Comparison of ENCODE assay signal across 24 mouse cellular contexts in genomic region chr5:67943199-67943598, GRCm38 (mm10). TPM values are rescaled to one million over a fixed set of nuclear protein-coding genes. Genes with fewer than 3 reads are reported as not detected.
A peak's percentile ranks its signal among the peaks of the same experiment; 100 is the strongest.
DNase-seq lines count a peak whose midpoint lies in the region; ATAC-seq and TF ChIP-seq lines count a peak whose summit lies in the region.
"Had no signal": no experiment of that assay in that cellular context is flagged by ENCODE, and none has a peak within 500 bp of the region (broad histone marks: within the 10 kb centered on the region; RNA-seq: fewer than 3 reads in every experiment).

No protein-coding gene starts in this region.

- no peak overlapping the region for H3K4me2 ChIP-seq in heart, postnatal 0 days (ENCODE audit: low read depth, low read length)
- no peak overlapping the region for H3K4me2 ChIP-seq in lung, embryonic 14.5 days
- H3K4me2 ChIP-seq in lung, embryonic 16.5 days (ENCODE audit: low read depth, low read length) = no peak overlapping the region
- H3K4me2 ChIP-seq: liver, embryonic 11.5 days had no signal

- no peak for TF ChIP-seq POLR2A in lung, adult 2 months (IDR thresholded peaks at IDR 0.05; ENCODE audit: borderline replicate concordance, extremely low read depth, low read depth, low read length)

- peak; percentile 17 for DNase-seq in heart, postnatal 0 days (ENCODE audit: low spot score)
- DNase-seq in heart, postnatal 25 days (ENCODE audit: low spot score) = no peak
- DNase-seq in lung, embryonic 14.5 days = peak; percentile 43
- DNase-seq in lung, adult 2 months = no peak
- no peak for DNase-seq in ovary, postnatal 14 days (ENCODE audit: low spot score)
- no peak for DNase-seq in layer of hippocampus, postnatal 10 days (ENCODE audit: low spot score in 2 of 2)
- DNase-seq: adrenal gland, postnatal 14 days; cerebellum, adult 9-11 months; forebrain, postnatal 0 days; gastrocnemius, postnatal 10 days; kidney, postnatal 25 days; right cerebral cortex, postnatal 14 days; thymus, postnatal 25 days had no signal

- no peaks in the 10 kb centered on the region for H3K27me3 ChIP-seq in heart, postnatal 0 days (ENCODE audit: control insufficient read depth, insufficient read depth, low read length)
- no peaks in the 10 kb centered on the region for H3K27me3 ChIP-seq in lung, embryonic 14.5 days (ENCODE audit: insufficient read depth, low read length)
- no peaks in the 10 kb centered on the region for H3K27me3 ChIP-seq in lung, embryonic 16.5 days (ENCODE audit: control insufficient read depth, insufficient read depth, low read depth, low read length)
- no peaks in the 10 kb centered on the region for H3K27me3 ChIP-seq in megakaryocyte, embryonic 14.5 days (replicated peaks)

- no peaks in the 10 kb centered on the region for H3K4me1 ChIP-seq in heart, postnatal 0 days (ENCODE audit: control insufficient read depth, insufficient read depth)
- H3K4me1 ChIP-seq in lung, embryonic 14.5 days (ENCODE audit: insufficient read depth) = no peaks in the 10 kb centered on the region
- no peaks in the 10 kb centered on the region; the same call in 1 of the 2 replicates for H3K4me1 ChIP-seq in lung, adult 2 months (ENCODE audit: control insufficient read depth, insufficient read depth, low read length)
- no peaks in the 10 kb centered on the region for H3K4me1 ChIP-seq in lung, embryonic 16.5 days (replicated peaks; ENCODE audit: control insufficient read depth, insufficient read depth, low read length)
- peaks cover 81% of the 10 kb centered on the region for H3K4me1 ChIP-seq in megakaryocyte, embryonic 14.5 days
- H3K4me1 ChIP-seq: heart, embryonic 10.5 days had no signal

- H3K27ac ChIP-seq in heart, postnatal 0 days (ENCODE audit: low read depth) = no peak overlapping the region
- no peak overlapping the region for H3K27ac ChIP-seq in lung, embryonic 14.5 days (ENCODE audit: low read depth)
- 0 out of 2 replicates have a peak overlapping the region, but pooled peaks have one; percentile 27 for H3K27ac ChIP-seq in lung, embryonic 16.5 days (ENCODE audit: low read length)
- H3K27ac ChIP-seq: heart, embryonic 10.5 days; stomach, postnatal 0 days had no signal

- no peak for TF ChIP-seq CTCF in heart, postnatal 0 days (IDR thresholded peaks at IDR 0.05; ENCODE audit: low read depth)
- no peak for TF ChIP-seq CTCF in lung, embryonic 14.5 days (IDR thresholded peaks at IDR 0.05; ENCODE audit: low read depth)
- no peak for TF ChIP-seq CTCF in lung, adult 2 months (IDR thresholded peaks at IDR 0.05; ENCODE audit: insufficient read depth, low read length)

- H3K36me3 ChIP-seq in heart, postnatal 0 days (replicated peaks; ENCODE audit: control insufficient read depth, insufficient read depth, low read length) = no peaks in the 10 kb centered on the region
- H3K36me3 ChIP-seq in lung, embryonic 14.5 days (ENCODE audit: insufficient read depth) = no peaks in the 10 kb centered on the region
- H3K36me3 ChIP-seq in lung, embryonic 16.5 days (ENCODE audit: control insufficient read depth, insufficient read depth, low read length) = no peaks in the 10 kb centered on the region
- H3K36me3 ChIP-seq in megakaryocyte, embryonic 14.5 days (replicated peaks; ENCODE audit: low read length) = no peaks in the 10 kb centered on the region
- H3K36me3 ChIP-seq: heart, embryonic 10.5 days had no signal

- no peak overlapping the region for H3K4me3 ChIP-seq in heart, postnatal 0 days (ENCODE audit: low read depth, low read length)
- no peak overlapping the region for H3K4me3 ChIP-seq in lung, embryonic 14.5 days (ENCODE audit: low read depth, low read length)
- no peak overlapping the region for H3K4me3 ChIP-seq in lung, adult 2 months (replicated peaks; ENCODE audit: extremely low read depth, low read depth, low read length)
- H3K4me3 ChIP-seq in lung, embryonic 16.5 days (ENCODE audit: low read length) = no peak overlapping the region
- peak overlapping the region; percentile 60 for H3K4me3 ChIP-seq in megakaryocyte, embryonic 14.5 days (replicated peaks)
- H3K4me3 ChIP-seq: heart, embryonic 10.5 days had no signal

- intact Hi-C loops in heart, postnatal 25 days (cut with DNase I) = no loop called here

- 0 out of 2 replicates have a peak, but pooled peaks have one; percentile 24 for TF ChIP-seq EP300 in heart, postnatal 0 days (IDR thresholded peaks at IDR 0.05; ENCODE audit: low read depth)

- no peak overlapping the region for H3K9ac ChIP-seq in heart, postnatal 0 days (replicated peaks; ENCODE audit: low read depth, low read length)
- no peak overlapping the region for H3K9ac ChIP-seq in lung, embryonic 14.5 days
- no peak overlapping the region for H3K9ac ChIP-seq in lung, embryonic 16.5 days (ENCODE audit: low read length)
- H3K9ac ChIP-seq: forebrain, postnatal 0 days had no signal

- H3K9me3 ChIP-seq in heart, postnatal 0 days (replicated peaks; ENCODE audit: control insufficient read depth, low read length) = no peaks in the 10 kb centered on the region
- H3K9me3 ChIP-seq in lung, embryonic 14.5 days (ENCODE audit: low read depth, low read length) = no peaks in the 10 kb centered on the region
- H3K9me3 ChIP-seq in lung, embryonic 16.5 days (ENCODE audit: control insufficient read depth, low read length) = no peaks in the 10 kb centered on the region
- no peaks in the 10 kb centered on the region for H3K9me3 ChIP-seq in megakaryocyte, embryonic 14.5 days
- H3K9me3 ChIP-seq: heart, embryonic 10.5 days had no signal

- 19% methylated on average over 2 of the region's 2 CpGs for WGBS in heart, postnatal 0 days
- WGBS in lung, embryonic 14.5 days = 29% methylated on average over 2 of the region's 2 CpGs
- 15% methylated on average over 2 of the region's 2 CpGs for WGBS in lung, adult 2 months
- WGBS in lung, embryonic 16.5 days = 23% methylated on average over 2 of the region's 2 CpGs

- ATAC-seq in heart, postnatal 0 days (ENCODE audit: insufficient read depth, low read depth) = no peak
- no peak for ATAC-seq in lung, embryonic 14.5 days (ENCODE audit: insufficient read depth)
- ATAC-seq in lung, embryonic 16.5 days (ENCODE audit: low read depth) = no peak
- ATAC-seq: forebrain, postnatal 0 days had no signal

RNA-seq across cellular contexts. Expression of gene Gm5108, which starts 1.7 kb away (rescaled TPM):
- total RNA-seq in heart, postnatal 0 days (2014; rRNA removed; ENCODE audit: low replicate concordance) = not detected in 2 replicates
- polyA plus RNA-seq in heart, postnatal 0 days (2015; fragmentation: Nextera tagmentation; extraction: Ambion mirVana) = not detected in 2 replicates
- total RNA-seq in heart, postnatal 25 days (2021) = not detected
- not detected in 2 replicates for polyA plus RNA-seq in lung, embryonic 14.5 days (2014; fragmentation: Nextera tagmentation; extraction: Ambion mirVana)
- not detected in 2 replicates for polyA plus RNA-seq in lung, adult 2 months (2012; rRNA removed)
- not detected in 2 replicates for polyA plus RNA-seq in lung, embryonic 16.5 days (2015; fragmentation: Nextera tagmentation; extraction: Ambion mirVana)
- not detected in 2 replicates for polyA plus RNA-seq in megakaryocyte, embryonic 14.5 days (2012; ENCODE audit: insufficient read depth, low replicate concordance)
- total RNA-seq in layer of hippocampus, postnatal 10 days (2021) = not detected
- total RNA-seq: adrenal gland, postnatal 14 days; forebrain, postnatal 0 days; gastrocnemius, postnatal 10 days; layer of hippocampus, postnatal 14 days; left cerebral cortex, postnatal 25 days; midbrain, postnatal 0 days had no signal
- polyA plus RNA-seq: C2C12; embryonic facial prominence, embryonic 14.5 days; forebrain, postnatal 0 days; heart, embryonic 10.5 days; hindbrain, embryonic 11.5 days; liver, embryonic 11.5 days; midbrain, postnatal 0 days; stomach, postnatal 0 days had no signal

RNA-seq across cellular contexts. Expression of gene Gm21905, which starts 3.0 kb away (rescaled TPM):
- not detected in 2 replicates for total RNA-seq in heart, postnatal 0 days (2014; rRNA removed; ENCODE audit: low replicate concordance)
- polyA plus RNA-seq in heart, postnatal 0 days (2015; fragmentation: Nextera tagmentation; extraction: Ambion mirVana) = not detected in 2 replicates
- not detected for total RNA-seq in heart, postnatal 25 days (2021)
- polyA plus RNA-seq in lung, embryonic 14.5 days (2014; fragmentation: Nextera tagmentation; extraction: Ambion mirVana) = not detected in 2 replicates
- polyA plus RNA-seq in lung, adult 2 months (2012; rRNA removed) = not detected in 2 replicates
- polyA plus RNA-seq in lung, embryonic 16.5 days (2015; fragmentation: Nextera tagmentation; extraction: Ambion mirVana) = not detected in 2 replicates
- not detected in 2 replicates for polyA plus RNA-seq in megakaryocyte, embryonic 14.5 days (2012; ENCODE audit: insufficient read depth, low replicate concordance)
- total RNA-seq in layer of hippocampus, postnatal 10 days (2021) = not detected
- total RNA-seq: adrenal gland, postnatal 14 days; forebrain, postnatal 0 days; gastrocnemius, postnatal 10 days; layer of hippocampus, postnatal 14 days; left cerebral cortex, postnatal 25 days; midbrain, postnatal 0 days had no signal
- polyA plus RNA-seq: C2C12; embryonic facial prominence, embryonic 14.5 days; forebrain, postnatal 0 days; heart, embryonic 10.5 days; hindbrain, embryonic 11.5 days; liver, embryonic 11.5 days; midbrain, postnatal 0 days; stomach, postnatal 0 days had no signal

Comparison
In these comparisons a context has a peak if more than half of its experiments do, and no peak if none do; other contexts are left out.
1. DNase-seq: peak in heart, postnatal 0 days (single experiment) and lung, embryonic 14.5 days (single experiment); none in heart, postnatal 25 days (single experiment), lung, adult 2 months (single experiment), ovary, postnatal 14 days (single experiment) and layer of hippocampus, postnatal 10 days (0 of 2).